Mouse (Mus musculus) stomach, postnatal 0 days (tissue): ENCODE measurements around the gene Fxyd6.

Source experiments
- CTCF ChIP-seq: IDR thresholded peaks from 2 replicates; pipeline ENCODE4 v1.5.1; 2016; ENCODE audit warnings: antibody characterized with exemption, low read depth, mild to moderate bottlenecking, moderate library complexity
- EP300 ChIP-seq: optimal IDR thresholded peaks from 2 replicates; pipeline ENCODE3; 2016; ENCODE audit warnings: antibody characterized with exemption

DNA sequence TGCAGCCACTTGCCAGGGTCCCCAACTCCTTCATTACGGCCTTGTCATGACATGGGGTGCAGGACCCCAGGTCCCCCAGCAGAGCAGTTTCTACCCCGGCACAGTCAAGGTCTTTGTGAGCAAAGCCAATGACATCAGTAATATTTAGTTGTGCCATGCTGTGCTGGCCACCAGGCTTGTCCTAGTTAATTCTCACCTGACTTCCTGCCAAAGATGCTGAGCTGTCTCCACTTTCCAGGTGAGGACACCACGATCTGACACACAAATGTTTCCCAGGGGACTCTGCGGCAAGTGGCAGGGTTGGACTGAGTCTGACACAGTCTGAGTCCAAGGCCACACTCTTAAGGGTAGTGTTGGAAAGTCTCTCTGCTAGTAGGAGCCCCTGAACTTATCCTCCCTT, 56.5 kb downstream of the Fxyd6 start, which contains the start of gene Dscaml1:
- TF ChIP-seq CTCF (no peak), EP300 (no peak)
